Mouse (Mus musculus) T-cell, adult 2 months (primary cell): Measurements from ENCODE around the gene Foxk1.

Source experiments
- DNase-seq: peaks from one replicate; pipeline ENCODE4 v3.0.0; 2022; ENCODE audit warnings: low spot score

Gene Foxk1

GRCm38 (mm10) chr5:142387716-142388115 is 13.6 kb upstream of the Foxk1 start:
- peak; percentile 26 for DNase-seq

- DNase-seq: peak; percentile 26
Measured at GRCm38 (mm10) chr5:142391691-142392090, 9.6 kb upstream of the Foxk1 start.

GRCm38 (mm10) chr5:142394602-142395252 is 6.6 kb upstream of the Foxk1 start:
- DNase-seq: no peak

GRCm38 (mm10) chr5:142395909-142396308 is 5.4 kb upstream of the Foxk1 start:
- no peak for DNase-seq

- DNase-seq: no peak
Measured at GRCm38 (mm10) chr5:142400181-142400883, 965 bp upstream of the Foxk1 start.

- peak; percentile 51 for DNase-seq
Measured at GRCm38 (mm10) chr5:142401641-142402625, 636 bp downstream of the Foxk1 start.

- no peak for DNase-seq
Measured at GRCm38 (mm10) chr5:142403694-142404093, 2.4 kb downstream of the Foxk1 start.

GRCm38 (mm10) chr5:142404307-142404706 is 3.0 kb downstream of the Foxk1 start:
- peak; percentile 54 for DNase-seq

GRCm38 (mm10) chr5:142405426-142405825 is 4.1 kb downstream of the Foxk1 start:
- no peak for DNase-seq

GRCm38 (mm10) chr5:142406401-142406800 is 5.1 kb downstream of the Foxk1 start:
- DNase-seq: no peak

GRCm38 (mm10) chr5:142406937-142407336 is 5.6 kb downstream of the Foxk1 start:
- DNase-seq: no peak

- no peak for DNase-seq
Measured at GRCm38 (mm10) chr5:142407381-142407780, 6.1 kb downstream of the Foxk1 start.

GRCm38 (mm10) chr5:142409169-142409568 is 7.9 kb downstream of the Foxk1 start:
- DNase-seq: no peak

- no peak for DNase-seq
Measured at GRCm38 (mm10) chr5:142410348-142410747, 9.1 kb downstream of the Foxk1 start.

GRCm38 (mm10) chr5:142412678-142413385 is 11.5 kb downstream of the Foxk1 start:
- no peak for DNase-seq

- no peak for DNase-seq
Measured at GRCm38 (mm10) chr5:142413723-142414445, 12.6 kb downstream of the Foxk1 start.

- no peak for DNase-seq
Measured at GRCm38 (mm10) chr5:142415401-142415800, 14.1 kb downstream of the Foxk1 start.

GRCm38 (mm10) chr5:142416070-142416775 is 14.9 kb downstream of the Foxk1 start:
- peak; percentile 77 for DNase-seq

GRCm38 (mm10) chr5:142417104-142417503 is 15.8 kb downstream of the Foxk1 start:
- peak; percentile 36 for DNase-seq

GRCm38 (mm10) chr5:142417876-142418275 is 16.6 kb downstream of the Foxk1 start:
- DNase-seq: no peak
